Mouse (Mus musculus) ES-Bruce4 (cell line): ENCODE data around the gene Cracr2a. TPM values are rescaled to one million over a fixed set of nuclear protein-coding genes. Genes with fewer than 3 reads are reported as not detected.
"Not testable (repeated sequence)": the region's sequence is repeated elsewhere in the genome, so short reads cannot be mapped to it uniquely, and the experiment has no call there.

ENCODE experiments used
- H3K27ac ChIP-seq: 2 replicates; pipeline ENCODE4 v1.5.1; 2012; ENCODE audit warnings: low read length, inconsistent platforms; ENCODE audit not compliant: insufficient read depth
- H3K27me3 ChIP-seq: 2 replicates; pipeline ENCODE4 v1.6.1; 2012; ENCODE audit warnings: mild to moderate bottlenecking, low read length, inconsistent platforms; ENCODE audit not compliant: control insufficient read depth, poor library complexity, insufficient read depth, severe bottlenecking
- H3K36me3 ChIP-seq: 2 replicates; pipeline ENCODE4 v1.6.1; 2012; ENCODE audit warnings: inconsistent platforms, mild to moderate bottlenecking, low read length, moderate library complexity; ENCODE audit not compliant: control insufficient read depth, poor library complexity, insufficient read depth, severe bottlenecking
- H3K4me1 ChIP-seq: one replicate; pipeline ENCODE4 v1.8.1; 2011; ENCODE audit warnings: low read length; ENCODE audit not compliant: control insufficient read depth, insufficient read depth
- H3K4me3 ChIP-seq: 2 replicates; pipeline ENCODE4 v1.5.1; 2011; ENCODE audit warnings: low read depth, mild to moderate bottlenecking, low read length
- H3K9ac ChIP-seq: 2 replicates; pipeline ENCODE4 v1.6.1; 2012; ENCODE audit warnings: low read depth, mild to moderate bottlenecking, inconsistent platforms; ENCODE audit not compliant: poor library complexity, severe bottlenecking
- H3K9me3 ChIP-seq: replicated peaks from 2 replicates; pipeline ENCODE4 v1.6.1; 2012; ENCODE audit warnings: mild to moderate bottlenecking, low read length, inconsistent platforms; ENCODE audit not compliant: control insufficient read depth, poor library complexity, insufficient read depth, severe bottlenecking
- CTCF ChIP-seq: IDR thresholded peaks from one replicate; pipeline ENCODE4 v1.8.1; 2011; ENCODE audit warnings: low read depth, low read length
- EP300 ChIP-seq: IDR thresholded peaks from 2 replicates; pipeline ENCODE4 v1.6.1; 2011; ENCODE audit warnings: low read depth, low read length; ENCODE audit not compliant: insufficient read depth
- POLR2A ChIP-seq: IDR thresholded peaks from one replicate; pipeline ENCODE4 v1.8.1; 2011; ENCODE audit warnings: low read length; ENCODE audit not compliant: insufficient read depth
- polyA plus RNA-seq: library from polyadenylated mRNA; stranded (reverse); fragments of >200 nt; gene quantifications from 2 replicates; pipeline ENCODE4 v1.2.4, GENCODE M21; 2011; ENCODE audit warnings: low read depth; ENCODE audit not compliant: missing spikeins, insufficient read depth, insufficient read length

Cracr2a gene
- 0.19 and 0.21 TPM in 2 replicates for polyA plus RNA-seq

DNA sequence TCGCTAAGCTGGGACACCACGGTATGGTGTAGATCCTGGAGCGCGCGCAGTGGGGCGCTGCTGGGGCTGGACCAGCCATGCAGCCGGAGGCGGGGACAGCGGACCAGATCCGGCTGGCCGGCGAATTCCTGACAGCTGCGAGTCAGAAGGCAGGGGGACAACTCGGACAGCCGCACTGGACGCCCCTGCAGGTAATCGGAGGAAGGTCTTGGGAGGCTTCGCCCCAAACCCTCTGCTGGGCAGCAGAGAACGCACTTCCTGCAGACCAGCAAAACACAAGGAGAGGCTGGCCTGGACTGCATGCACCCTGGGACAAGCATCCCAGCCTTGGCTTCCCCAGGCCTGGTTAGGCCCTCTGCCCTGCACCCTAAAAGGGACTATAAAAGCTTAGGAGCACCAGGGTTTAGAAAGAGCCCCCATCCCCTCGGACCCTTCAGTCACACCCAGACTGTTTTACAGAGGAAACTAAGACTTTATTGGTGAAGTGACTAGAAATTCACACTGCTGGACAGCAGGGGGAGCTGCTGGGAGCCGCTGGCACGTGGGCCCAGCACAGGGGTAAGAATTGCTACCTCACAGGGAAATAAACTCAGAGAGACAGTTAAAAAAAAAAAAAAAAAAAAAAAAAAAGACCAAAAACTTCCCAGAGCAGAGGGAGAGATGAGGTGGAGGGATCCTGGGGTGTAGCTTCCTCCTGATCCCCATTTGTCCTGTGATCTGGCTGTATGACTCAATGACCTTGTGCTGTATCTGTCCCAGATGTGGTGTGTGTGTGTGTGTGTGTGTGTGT lies at the start of gene Cracr2a:
Gene Cracr2a (plus strand): TSS at position 108 of the 790 bp plus-strand sequence.
- no peaks in the 10 kb centered on the region for H3K36me3 ChIP-seq
- H3K4me3 ChIP-seq = peak within 1 kb of the TSS; percentile 45
- peak within 1 kb of the TSS; percentile 10 for H3K9ac ChIP-seq
- no peak for TF ChIP-seq EP300
- peak; percentile 71 for TF ChIP-seq CTCF
- TF ChIP-seq POLR2A = no peak
- H3K9me3 ChIP-seq = no peaks in the 10 kb centered on the region
- H3K4me1 ChIP-seq = no peaks in the 10 kb centered on the region
- H3K27ac ChIP-seq = no peak within 1 kb of the TSS
- H3K27me3 ChIP-seq = no peaks in the 10 kb centered on the region

- H3K9me3 ChIP-seq = peaks cover 14% of the 10 kb centered on the region
- H3K27me3 ChIP-seq, H3K4me1 ChIP-seq, H3K4me3 ChIP-seq, H3K9ac ChIP-seq, H3K27ac ChIP-seq, H3K36me3 ChIP-seq: not testable (repeated sequence)
Observed at GRCm38 (mm10) chr6:127513776-127514175, 47.4 kb upstream of the Cracr2a start.

DNA sequence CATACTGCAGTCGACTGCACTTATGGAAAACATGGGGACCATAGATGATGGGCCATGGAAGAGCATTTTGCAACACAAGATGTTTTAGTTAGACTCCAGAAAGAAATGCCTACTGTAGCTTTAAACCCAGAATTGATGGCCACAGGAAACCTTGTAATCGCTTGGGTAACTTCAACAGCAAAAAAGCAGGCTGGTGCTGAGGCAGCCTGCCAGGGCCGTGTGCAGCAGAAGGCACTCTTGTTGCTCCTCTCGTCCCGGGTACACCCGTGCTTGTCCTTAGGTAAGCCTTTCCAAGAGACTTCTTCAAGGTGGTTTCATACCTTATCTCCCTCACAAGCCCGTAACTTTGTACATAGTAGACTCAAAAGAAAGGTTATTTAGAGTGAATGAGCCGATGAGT lies 40.0 kb upstream of the Cracr2a start:
- H3K4me3 ChIP-seq = no peak overlapping the region
- H3K27ac ChIP-seq = peak overlapping the region; percentile 99
- peak overlapping the region; percentile 74 for H3K9ac ChIP-seq
- no peak for TF ChIP-seq CTCF
- TF ChIP-seq EP300 = no peak
- TF ChIP-seq POLR2A = no peak
- no peaks in the 10 kb centered on the region for H3K36me3 ChIP-seq
- no peaks in the 10 kb centered on the region for H3K27me3 ChIP-seq
- H3K9me3 ChIP-seq = no peaks in the 10 kb centered on the region
- peaks cover 7% of the 10 kb centered on the region for H3K4me1 ChIP-seq

GRCm38 (mm10) chr6:127522326-127522725 lies 38.8 kb upstream of the Cracr2a start:
- Histone ChIP-seq H3K27me3 (no peaks in the 10 kb centered on the region), H3K4me3 (no peak overlapping the region), H3K9me3 (no peaks in the 10 kb centered on the region), H3K9ac (no peak overlapping the region), H3K4me1 (peaks cover 7% of the 10 kb centered on the region), H3K36me3 (no peaks in the 10 kb centered on the region), H3K27ac (peak overlapping the region; percentile 99; the same call in 1 of the 2 replicates)
- TF ChIP-seq EP300 (no peak), CTCF (no peak), POLR2A (no peak)

GRCm38 (mm10) chr6:127524442-127524841 lies 36.7 kb upstream of the Cracr2a start:
- no peaks in the 10 kb centered on the region for H3K9me3 ChIP-seq
- no peak overlapping the region for H3K4me3 ChIP-seq
- TF ChIP-seq EP300 (no peak), CTCF (peak; percentile 83)
- H3K36me3 ChIP-seq = no peaks in the 10 kb centered on the region
- H3K4me1 ChIP-seq = peaks cover 9% of the 10 kb centered on the region
- no peak overlapping the region for H3K9ac ChIP-seq
- no peak overlapping the region for H3K27ac ChIP-seq
- H3K27me3 ChIP-seq = no peaks in the 10 kb centered on the region; the same call in 1 of the 2 replicates

DNA sequence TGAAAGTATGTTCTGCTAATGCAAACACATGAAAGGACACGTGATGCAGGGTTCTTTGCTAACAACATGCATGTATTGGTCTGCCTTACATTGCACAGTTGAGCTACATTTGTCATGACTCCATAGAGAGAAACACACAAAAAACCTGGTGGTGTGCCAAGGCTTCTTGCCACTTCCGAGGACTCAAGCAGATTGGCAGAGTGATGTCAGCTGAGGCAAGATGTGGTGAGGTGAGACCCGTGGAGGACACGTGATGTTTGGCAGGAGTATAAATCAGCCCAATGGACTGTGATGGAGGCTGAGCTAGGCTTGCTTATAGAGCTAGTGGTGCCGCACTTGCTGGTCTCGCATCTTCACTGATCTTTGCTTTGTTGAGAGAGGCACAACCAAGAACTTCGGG lies 32.5 kb upstream of the Cracr2a start:
- Histone ChIP-seq H3K4me1 (peaks cover 3% of the 10 kb centered on the region), H3K36me3 (no peaks in the 10 kb centered on the region), H3K9ac (no peak overlapping the region), H3K9me3 (no peaks in the 10 kb centered on the region), H3K27me3 (no peaks in the 10 kb centered on the region; the same call in 1 of the 2 replicates), H3K27ac (no peak overlapping the region), H3K4me3 (no peak overlapping the region)
- TF ChIP-seq POLR2A = no peak
- TF ChIP-seq CTCF = no peak
- no peak for TF ChIP-seq EP300
